Mouse (Mus musculus) cortical plate, adult 2 months (tissue): ENCODE results near the gene Rgs3. TPM values are rescaled to one million over a fixed set of nuclear protein-coding genes. Genes with fewer than 3 reads are reported as not detected.

Experiments used
- H3K27ac ChIP-seq: fragments of 200-500 bp; 2 replicates; pipeline ENCODE4 v1.5.1; 2012; ENCODE audit warnings: low read length, control low read depth, inconsistent platforms; ENCODE audit not compliant: insufficient read depth
- H3K4me1 ChIP-seq: fragments of 200-500 bp; 2 replicates; pipeline ENCODE4 v1.6.1; 2011; ENCODE audit warnings: low read length; ENCODE audit not compliant: control insufficient read depth, insufficient read depth
- H3K4me3 ChIP-seq: fragments of 200-500 bp; 2 replicates; pipeline ENCODE4 v1.5.1; 2011; ENCODE audit warnings: mild to moderate bottlenecking, low read length, control low read depth; ENCODE audit not compliant: insufficient read depth
- CTCF ChIP-seq: fragments of 200-500 bp; IDR thresholded peaks from 2 replicates; pipeline ENCODE4 v1.5.1; 2011; ENCODE audit warnings: mild to moderate bottlenecking, control low read depth, low read length; ENCODE audit not compliant: insufficient read depth; ENCODE audit errors: extremely low read depth
- POLR2A ChIP-seq: fragments of 200-500 bp; IDR thresholded peaks from 2 replicates; pipeline ENCODE4 v1.6.1; 2011; ENCODE audit warnings: mild to moderate bottlenecking, low read length, control low read depth; ENCODE audit not compliant: insufficient read depth; ENCODE audit errors: extremely low read depth
- polyA plus RNA-seq: library from polyadenylated mRNA; depleted of rRNA; stranded (reverse); fragments of >200 nt; gene quantifications from 2 replicates; pipeline ENCODE4 v1.2.3, GENCODE M21; 2012

Rgs3 gene
- polyA plus RNA-seq, 1 experiment = 40.2 TPM

- TF ChIP-seq CTCF = no peak
- no peak for TF ChIP-seq POLR2A
- H3K27ac ChIP-seq = no peak overlapping the region
- no peak overlapping the region for H3K4me3 ChIP-seq
- no peaks in the 10 kb centered on the region for H3K4me1 ChIP-seq
These were observed 65.2 kb downstream of the Rgs3 start for GRCm38 (mm10) chr4:62624679-62625450.

- Histone ChIP-seq H3K27ac (no peak overlapping the region), H3K4me3 (no peak overlapping the region), H3K4me1 (no peaks in the 10 kb centered on the region)
- no peak for TF ChIP-seq POLR2A
- no peak for TF ChIP-seq CTCF
These were observed 65.9 kb downstream of the Rgs3 start for GRCm38 (mm10) chr4:62625451-62626061.

- no peak overlapping the region for H3K27ac ChIP-seq
- H3K4me1 ChIP-seq = no peaks in the 10 kb centered on the region
- no peak for TF ChIP-seq POLR2A
- no peak for TF ChIP-seq CTCF
- no peak overlapping the region for H3K4me3 ChIP-seq
These were observed 66.8 kb downstream of the Rgs3 start for GRCm38 (mm10) chr4:62626228-62627026.

GRCm38 (mm10) chr4:62627331-62627730, 67.7 kb downstream of the Rgs3 start:
- Histone ChIP-seq H3K4me3 (no peak overlapping the region), H3K27ac (no peak overlapping the region), H3K4me1 (no peaks in the 10 kb centered on the region)
- TF ChIP-seq CTCF (no peak), POLR2A (no peak)

DNA sequence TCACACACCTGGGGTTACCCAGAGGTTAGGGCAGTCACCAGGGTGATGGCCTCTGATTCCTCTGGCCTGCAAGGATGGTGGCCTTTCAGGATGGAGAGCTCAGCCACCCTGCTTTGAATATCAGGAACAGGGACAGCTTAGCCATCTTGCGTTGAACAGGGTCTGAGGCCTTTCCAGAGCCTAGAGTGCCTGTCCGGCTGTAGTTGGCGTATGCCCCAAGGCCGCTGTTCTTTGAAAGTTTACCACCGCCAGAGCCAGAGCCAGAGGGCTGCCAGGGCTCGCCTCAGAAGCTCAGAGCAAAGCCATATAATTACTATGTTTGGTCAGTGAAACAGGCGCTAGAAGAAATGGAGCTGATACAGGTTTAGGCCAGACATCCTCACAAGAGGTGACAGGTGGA, 68.9 kb downstream of the Rgs3 start:
- no peak for TF ChIP-seq CTCF
- TF ChIP-seq POLR2A = no peak
- H3K27ac ChIP-seq = no peak overlapping the region
- no peaks in the 10 kb centered on the region for H3K4me1 ChIP-seq
- no peak overlapping the region for H3K4me3 ChIP-seq

DNA sequence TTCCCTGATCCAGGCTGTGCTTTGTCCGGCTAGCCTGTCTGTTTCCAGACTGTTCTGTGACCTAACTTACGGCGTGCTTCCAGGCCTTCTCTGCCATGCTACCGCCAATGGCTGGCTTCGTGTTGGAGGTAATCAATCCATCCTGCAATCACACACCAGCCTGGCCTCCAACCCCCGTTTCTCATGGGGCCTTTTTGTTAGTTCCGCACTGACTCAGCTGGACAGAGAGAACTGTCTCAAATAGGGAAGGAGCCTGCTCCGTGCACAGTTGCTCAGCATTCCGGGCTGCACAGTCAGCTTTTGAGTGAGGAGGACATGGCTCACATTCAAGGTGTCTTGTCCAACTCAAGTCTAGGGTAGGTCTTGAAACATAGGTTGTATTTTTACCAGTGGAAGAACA, 69.8 kb downstream of the Rgs3 start:
- H3K4me3 ChIP-seq = no peak overlapping the region
- H3K27ac ChIP-seq = no peak overlapping the region
- TF ChIP-seq POLR2A = no peak
- TF ChIP-seq CTCF = no peak
- no peaks in the 10 kb centered on the region for H3K4me1 ChIP-seq

- no peaks in the 10 kb centered on the region for H3K4me1 ChIP-seq
- no peak overlapping the region for H3K4me3 ChIP-seq
- TF ChIP-seq POLR2A (no peak), CTCF (no peak)
- no peak overlapping the region for H3K27ac ChIP-seq
These were observed 70.3 kb downstream of the Rgs3 start for GRCm38 (mm10) chr4:62629905-62630304.

DNA sequence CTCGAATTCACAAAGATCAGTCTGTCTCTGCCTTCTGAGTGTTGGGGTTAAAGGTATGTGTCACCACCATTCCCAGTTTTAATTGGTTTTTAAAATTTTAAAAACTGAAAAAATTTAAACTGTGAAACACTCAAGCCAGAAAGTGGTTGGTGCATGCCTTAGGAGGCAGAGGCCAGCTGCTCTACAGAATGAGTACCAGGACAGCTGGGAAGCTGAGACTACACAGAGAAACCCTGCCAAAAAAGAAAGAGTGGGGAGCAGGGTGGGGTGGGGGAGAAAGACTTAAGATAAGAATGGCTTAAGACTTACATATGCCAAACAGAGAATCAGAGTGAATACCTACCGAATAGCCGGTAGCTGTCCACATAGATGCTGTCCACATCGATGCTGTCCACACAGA, 73.6 kb downstream of the Rgs3 start:
- Histone ChIP-seq H3K4me3 (no peak overlapping the region), H3K27ac (no peak overlapping the region), H3K4me1 (no peaks in the 10 kb centered on the region)
- TF ChIP-seq CTCF = no peak
- TF ChIP-seq POLR2A = no peak

DNA sequence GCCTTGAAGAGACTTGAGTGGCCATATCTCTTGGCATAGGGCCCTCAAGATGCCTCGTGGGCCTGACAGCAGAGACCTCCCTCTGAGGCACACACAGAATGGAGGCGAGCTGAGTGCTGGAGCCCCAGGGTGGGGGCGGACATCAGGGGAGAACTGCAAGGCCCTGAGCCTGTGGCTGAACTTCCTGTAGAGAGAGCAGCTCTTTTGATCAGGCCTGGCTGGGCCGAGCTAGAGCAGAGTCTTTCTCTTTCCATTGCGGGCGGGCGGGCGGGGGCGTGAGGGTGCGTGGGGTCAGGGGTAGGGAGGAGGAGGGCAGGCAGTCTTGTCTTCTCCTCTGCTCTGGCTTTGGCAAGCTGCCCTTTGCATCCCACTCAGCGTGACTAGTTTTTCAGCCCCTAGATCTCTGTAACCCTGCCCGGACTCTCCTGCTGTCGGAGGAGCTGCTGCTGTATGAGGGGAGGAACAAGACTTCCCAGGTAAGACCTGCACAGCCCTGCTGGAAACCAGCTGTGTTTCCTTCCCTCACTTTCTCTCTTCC, 74.5 kb downstream of the Rgs3 start:
- no peaks in the 10 kb centered on the region for H3K4me1 ChIP-seq
- TF ChIP-seq POLR2A (no peak), CTCF (no peak)
- H3K4me3 ChIP-seq = no peak overlapping the region
- H3K27ac ChIP-seq = peak overlapping the region; percentile 42; the same call in 1 of the 2 replicates

DNA sequence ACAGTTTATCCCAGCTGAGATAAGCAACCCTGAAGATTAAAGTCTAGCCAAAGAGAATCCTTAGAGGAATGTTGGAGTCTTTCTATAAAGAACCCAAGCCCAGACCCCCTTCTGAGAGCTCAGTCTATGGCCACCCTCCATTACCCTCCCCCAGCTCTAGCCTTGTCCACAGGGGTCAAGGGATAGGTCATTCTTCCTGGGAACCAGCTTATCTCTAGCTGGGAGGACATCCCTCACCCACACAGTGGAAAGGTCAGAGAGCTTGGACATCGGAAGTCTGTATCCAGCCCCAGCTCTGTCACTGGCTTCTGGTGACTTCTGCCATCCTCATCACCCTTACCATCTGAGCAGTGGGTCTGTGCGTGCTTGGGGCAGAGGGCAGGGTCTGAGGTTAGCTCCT, 75.2 kb downstream of the Rgs3 start:
- TF ChIP-seq CTCF = no peak
- TF ChIP-seq POLR2A = no peak
- H3K4me1 ChIP-seq = no peaks in the 10 kb centered on the region
- H3K27ac ChIP-seq = no peak overlapping the region
- H3K4me3 ChIP-seq = no peak overlapping the region

DNA sequence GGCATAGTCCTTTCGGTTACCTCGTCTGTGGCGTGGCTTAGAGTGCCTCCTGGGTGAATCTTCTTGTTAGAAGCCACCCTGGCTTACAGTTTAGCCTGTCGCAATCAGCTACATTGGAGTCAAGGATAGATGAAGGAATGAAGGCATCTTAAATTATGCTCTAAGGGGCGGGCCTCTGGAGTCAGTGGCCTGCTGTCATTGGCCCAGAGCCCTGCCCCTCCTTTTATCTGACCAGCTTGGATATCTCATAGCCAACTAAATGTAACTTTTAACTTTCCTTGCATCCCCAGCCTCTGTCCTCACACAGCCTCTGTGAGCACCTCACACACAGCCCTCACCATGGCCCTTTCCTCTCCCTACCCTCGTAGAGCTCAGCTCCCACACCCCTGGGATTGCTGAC, 76.4 kb downstream of the Rgs3 start:
- no peak overlapping the region for H3K4me3 ChIP-seq
- TF ChIP-seq POLR2A = no peak
- no peak for TF ChIP-seq CTCF

More for the DNA sequence above, 76.4 kb downstream of the Rgs3 start:
- no peak overlapping the region for H3K27ac ChIP-seq
- no peaks in the 10 kb centered on the region for H3K4me1 ChIP-seq
